Mouse (Mus musculus) spleen, adult 2 months (tissue): ENCODE results near the gene Ptges.

Source experiments
- CTCF ChIP-seq: fragments of 200-500 bp; IDR thresholded peaks from 2 replicates; pipeline ENCODE4 v1.5.1; 2011; ENCODE audit warnings: mild to moderate bottlenecking, inconsistent platforms; ENCODE audit not compliant: insufficient read depth, insufficient read length, insufficient replicate concordance; ENCODE audit errors: extremely low read depth
- POLR2A ChIP-seq: fragments of 200-500 bp; IDR thresholded peaks from 2 replicates; pipeline ENCODE4 v1.6.1; 2011; ENCODE audit warnings: low read depth, low read length, inconsistent platforms

GRCm38 (mm10) chr2:30862081-30862480 is 67.6 kb downstream of the Ptges start:
- TF ChIP-seq CTCF, result no peak
- TF ChIP-seq POLR2A, result no peak
